9 mouse cellular contexts compared by ENCODE assay signal in the genomic region with DNA sequence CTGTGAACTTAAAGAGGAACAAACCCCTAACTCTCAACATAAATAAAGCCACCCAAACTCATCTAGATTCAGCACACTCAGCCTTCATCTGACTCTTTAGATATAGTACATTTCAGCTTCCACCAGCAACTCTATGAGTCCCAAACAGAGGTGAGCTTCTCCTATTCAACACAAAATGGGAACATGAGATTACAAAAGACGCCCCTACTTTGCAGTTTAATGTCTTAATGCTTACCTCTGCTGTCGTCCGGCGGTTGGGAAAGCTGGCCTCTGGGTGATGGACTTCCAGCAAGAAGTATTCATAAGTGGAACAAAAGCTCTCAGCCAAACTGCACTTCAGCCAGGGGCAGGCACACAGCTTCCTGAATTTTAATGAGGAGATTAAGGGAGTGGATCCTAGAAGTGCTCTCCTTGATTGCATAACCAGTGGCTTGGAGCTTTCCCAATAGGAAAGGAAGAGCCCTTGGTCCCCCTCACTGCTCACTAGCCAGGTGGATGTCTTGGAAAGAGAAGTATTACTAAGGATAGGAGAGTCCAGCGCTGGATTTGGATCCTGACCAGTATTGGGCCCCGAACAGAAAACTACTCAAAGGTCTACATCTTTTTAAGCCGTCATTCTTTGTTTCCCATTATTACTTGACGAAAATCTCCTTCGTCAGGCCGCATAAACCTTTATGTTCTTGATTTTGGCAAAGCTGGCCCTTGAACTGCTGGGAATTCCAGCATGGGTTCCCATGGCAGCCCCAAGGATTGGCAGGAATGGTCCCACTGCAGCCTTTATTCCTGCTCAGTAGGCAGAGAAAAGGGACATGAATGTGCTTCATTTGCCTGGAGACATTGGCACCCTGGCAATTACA. TPM values are rescaled to one million over a fixed set of nuclear protein-coding genes. Genes with fewer than 3 reads are reported as not detected.
DNase-seq lines count a peak whose midpoint lies in the region; ATAC-seq lines count a peak whose summit lies in the region.
"Had no signal": no experiment of that assay in that cellular context is flagged by ENCODE, and none has a peak within 500 bp of the region (broad histone marks: within the 10 kb centered on the region; RNA-seq: fewer than 3 reads in every experiment).

TSS of gene Mlc1 (minus strand) at position 727 of the 857 bp plus-strand sequence.

- H3K4me2 ChIP-seq in forebrain, embryonic 15.5 days (replicated peaks), result peak within 1 kb of the TSS; percentile 27; the same call in 1 of the 2 replicates
- H3K4me2 ChIP-seq in midbrain, embryonic 14.5 days (ENCODE audit: low read length), result peak within 1 kb of the TSS; percentile 25; the same call in 1 of the 2 replicates
- no peak within 1 kb of the TSS for H3K4me2 ChIP-seq in kidney, embryonic 16.5 days (replicated peaks; ENCODE audit: low read depth, low read length)

- DNase-seq in cerebellum, adult 11-12 months, result peak; percentile 21
- no peak for DNase-seq in cerebellum, adult 18-20 months
- no peak for DNase-seq in left cerebral cortex, adult 18-20 months (ENCODE audit: low spot score in 2 of 2)
- peak; percentile 72 for DNase-seq in midbrain, embryonic 14.5 days
- DNase-seq in thymus, postnatal 0 days (ENCODE audit: low spot score), result no peak
- DNase-seq in heart, embryonic 10.5 days (ENCODE audit: low spot score), result no peak

- H3K9ac ChIP-seq in forebrain, embryonic 15.5 days (replicated peaks), result no peak within 1 kb of the TSS; the same call in 1 of the 2 replicates
- no peak within 1 kb of the TSS for H3K9ac ChIP-seq in midbrain, embryonic 14.5 days (replicated peaks; ENCODE audit: low read length)
- H3K9ac ChIP-seq in kidney, embryonic 16.5 days (replicated peaks; ENCODE audit: low read length), result no peak within 1 kb of the TSS

- H3K9me3 ChIP-seq in forebrain, embryonic 15.5 days, result no peaks in the 10 kb centered on the region
- no peaks in the 10 kb centered on the region for H3K9me3 ChIP-seq in midbrain, embryonic 14.5 days (ENCODE audit: control insufficient read depth, low read length)
- H3K9me3 ChIP-seq in kidney, embryonic 16.5 days (ENCODE audit: low read length), result no peaks in the 10 kb centered on the region
- no peaks in the 10 kb centered on the region for H3K9me3 ChIP-seq in heart, embryonic 10.5 days

- H3K4me3 ChIP-seq in forebrain, embryonic 15.5 days, result peak within 1 kb of the TSS; percentile 25
- H3K4me3 ChIP-seq in midbrain, embryonic 14.5 days (replicated peaks; ENCODE audit: low read depth, low read length), result no peak within 1 kb of the TSS
- H3K4me3 ChIP-seq in kidney, embryonic 16.5 days (ENCODE audit: low read length), result no peak within 1 kb of the TSS
- H3K4me3 ChIP-seq in heart, embryonic 10.5 days, result no peak within 1 kb of the TSS

- no peaks in the 10 kb centered on the region for H3K36me3 ChIP-seq in forebrain, embryonic 15.5 days
- H3K36me3 ChIP-seq in midbrain, embryonic 14.5 days (ENCODE audit: control insufficient read depth, insufficient read depth, low read length), result no peaks in the 10 kb centered on the region
- no peaks in the 10 kb centered on the region for H3K36me3 ChIP-seq in kidney, embryonic 16.5 days (ENCODE audit: insufficient read depth, low read length)
- H3K36me3 ChIP-seq in heart, embryonic 10.5 days, result no peaks in the 10 kb centered on the region

- WGBS in forebrain, embryonic 15.5 days, result 4% methylated on average over 10 of the region's 10 CpGs
- WGBS in midbrain, embryonic 14.5 days, result 3% methylated on average over 10 of the region's 10 CpGs
- WGBS in kidney, embryonic 16.5 days, result 79% methylated on average over 10 of the region's 10 CpGs
- 81% methylated on average over 10 of the region's 10 CpGs for WGBS in heart, embryonic 10.5 days

- ATAC-seq in forebrain, embryonic 15.5 days (replicated peaks), result peak; percentile 96
- ATAC-seq in midbrain, embryonic 14.5 days (ENCODE audit: low FRiP score, low TSS enrichment), result peak; percentile 66; the same call in 1 of the 2 replicates
- no peak for ATAC-seq in kidney, embryonic 16.5 days (ENCODE audit: low FRiP score, low TSS enrichment)

- peak within 1 kb of the TSS; percentile 79 for H3K27ac ChIP-seq in forebrain, embryonic 15.5 days (replicated peaks)
- H3K27ac ChIP-seq in midbrain, embryonic 14.5 days (replicated peaks; ENCODE audit: low read depth, low read length), result peak within 1 kb of the TSS; percentile 63
- H3K27ac ChIP-seq in kidney, embryonic 16.5 days (ENCODE audit: low read length), result no peak within 1 kb of the TSS
- no peak within 1 kb of the TSS for H3K27ac ChIP-seq in heart, embryonic 10.5 days

- H3K27me3 ChIP-seq in forebrain, embryonic 15.5 days, result no peaks in the 10 kb centered on the region
- H3K27me3 ChIP-seq in midbrain, embryonic 14.5 days (ENCODE audit: control insufficient read depth, insufficient read depth, low read length), result no peaks in the 10 kb centered on the region
- H3K27me3 ChIP-seq in kidney, embryonic 16.5 days (ENCODE audit: insufficient read depth, low read length), result no peaks in the 10 kb centered on the region
- H3K27me3 ChIP-seq in heart, embryonic 10.5 days (ENCODE audit: insufficient read depth, poor library complexity, severe bottlenecking), result no peaks in the 10 kb centered on the region

- peaks cover 12% of the 10 kb centered on the region for H3K4me1 ChIP-seq in forebrain, embryonic 15.5 days
- H3K4me1 ChIP-seq in midbrain, embryonic 14.5 days (ENCODE audit: control insufficient read depth, insufficient read depth, low read length), result peaks cover 4% of the 10 kb centered on the region; the same call in 1 of the 2 replicates
- no peaks in the 10 kb centered on the region for H3K4me1 ChIP-seq in kidney, embryonic 16.5 days (ENCODE audit: insufficient read depth, low read length)
- no peaks in the 10 kb centered on the region for H3K4me1 ChIP-seq in heart, embryonic 10.5 days

RNA-seq across cellular contexts. Expression of gene Mlc1, which starts in this region (rescaled TPM):
- 29.6 and 36.6 TPM in 2 replicates for polyA plus RNA-seq in forebrain, embryonic 15.5 days (2015; fragmentation: Nextera tagmentation; extraction: Ambion mirVana)
- total RNA-seq in left cerebral cortex, adult 18-20 months (2021), result 100 to 1,000 TPM; 101 to 104 TPM
- 6.4 and 7.6 TPM in 2 replicates for polyA plus RNA-seq in midbrain, embryonic 14.5 days (2014; fragmentation: Nextera tagmentation; extraction: Ambion mirVana)
- polyA plus RNA-seq in thymus, postnatal 0 days (2015; fragmentation: Nextera tagmentation; extraction: Ambion mirVana), result 0.08 TPM in 1 of 2 replicates, not detected in the other
- 0.06 TPM in 1 of 2 replicates, not detected in the other for polyA plus RNA-seq in kidney, embryonic 16.5 days (2015; fragmentation: Nextera tagmentation; extraction: Ambion mirVana)
- polyA plus RNA-seq in heart, embryonic 10.5 days (2016; fragmentation: Nextera tagmentation; extraction: Ambion mirVana), result not detected in 2 replicates
- polyA plus RNA-seq: kidney, embryonic 14.5 days had no signal

Comparison
In these comparisons a context has a peak if more than half of its experiments do, and no peak if none do; other contexts are left out.
1. DNase-seq: peak in cerebellum, adult 11-12 months (single experiment) and midbrain, embryonic 14.5 days (single experiment); none in cerebellum, adult 18-20 months (0 of 2), left cerebral cortex, adult 18-20 months (0 of 2), thymus, postnatal 0 days (single experiment) and heart, embryonic 10.5 days (single experiment).
2. H3K27ac ChIP-seq: peak in forebrain, embryonic 15.5 days (single experiment) and midbrain, embryonic 14.5 days (single experiment); none in kidney, embryonic 16.5 days (single experiment) and heart, embryonic 10.5 days (single experiment).